Mouse (Mus musculus) intestine, embryonic 16.5 days (tissue): ENCODE measurements around the gene Sin3a. TPM values are rescaled to one million over a fixed set of nuclear protein-coding genes. Genes with fewer than 3 reads are reported as not detected.
A peak's percentile ranks its signal among the peaks of the same experiment; 100 is the strongest.

Experiments used
- ATAC-seq: fragments of 200-750 bp; cut with Nextera tagmentation; 2 replicates; pipeline ENCODE4 v1.8.0; 2017; ENCODE audit warnings: moderate TSS enrichment, moderate library complexity
- H3K27ac ChIP-seq: fragments of 300-500 bp; sonication (generic); 2 replicates; pipeline ENCODE4 v1.5.1; 2014; ENCODE audit warnings: mild to moderate bottlenecking, low read length
- H3K27me3 ChIP-seq: fragments of 300-500 bp; sonication (generic); replicated peaks from 2 replicates; pipeline ENCODE4 v1.6.1; 2014; ENCODE audit warnings: low read length, control low read depth, mixed read lengths; ENCODE audit not compliant: control insufficient read depth, insufficient read depth
- H3K36me3 ChIP-seq: fragments of 300-500 bp; sonication (generic); 2 replicates; pipeline ENCODE4 v1.6.1; 2014; ENCODE audit warnings: low read length, control low read depth; ENCODE audit not compliant: control insufficient read depth, insufficient read depth
- H3K4me1 ChIP-seq: fragments of 300-500 bp; sonication (generic); 2 replicates; pipeline ENCODE4 v1.6.1; 2014; ENCODE audit warnings: low read length, control low read depth, mixed read lengths; ENCODE audit not compliant: control insufficient read depth, insufficient read depth
- H3K4me2 ChIP-seq: fragments of 300-500 bp; sonication (generic); 2 replicates; pipeline ENCODE4 v1.6.1; 2014; ENCODE audit warnings: low read depth, low read length, control low read depth
- H3K4me3 ChIP-seq: fragments of 300-500 bp; sonication (generic); 2 replicates; pipeline ENCODE4 v1.5.1; 2014; ENCODE audit warnings: mild to moderate bottlenecking, low read length
- H3K9ac ChIP-seq: fragments of 300-500 bp; sonication (generic); 2 replicates; pipeline ENCODE4 v1.6.1; 2014; ENCODE audit warnings: low read depth, low read length
- H3K9me3 ChIP-seq: fragments of 300-500 bp; sonication (generic); 2 replicates; pipeline ENCODE4 v1.6.1; 2016; ENCODE audit warnings: low read length, control low read depth; ENCODE audit not compliant: control insufficient read depth
- WGBS: fragments of 180-500 bp; shearing (Covaris S2); extraction: QIAGEN DNeasy Blood & Tissue Kit; methylation state at CpG from one replicate; pipeline ENCODE4 v1.1.7; 2014; 5-methylcytosine and 5-hydroxymethylcytosine counted together
- polyA plus RNA-seq: library from polyadenylated mRNA; unstranded; fragments of >200 nt; fragmentation: Nextera tagmentation; extraction: Ambion mirVana; gene quantifications from 2 replicates; pipeline ENCODE4 v1.2.1, GENCODE M21; 2015

Gene Sin3a
- polyA plus RNA-seq, result 22.4 and 23.3 TPM in 2 replicates

DNA sequence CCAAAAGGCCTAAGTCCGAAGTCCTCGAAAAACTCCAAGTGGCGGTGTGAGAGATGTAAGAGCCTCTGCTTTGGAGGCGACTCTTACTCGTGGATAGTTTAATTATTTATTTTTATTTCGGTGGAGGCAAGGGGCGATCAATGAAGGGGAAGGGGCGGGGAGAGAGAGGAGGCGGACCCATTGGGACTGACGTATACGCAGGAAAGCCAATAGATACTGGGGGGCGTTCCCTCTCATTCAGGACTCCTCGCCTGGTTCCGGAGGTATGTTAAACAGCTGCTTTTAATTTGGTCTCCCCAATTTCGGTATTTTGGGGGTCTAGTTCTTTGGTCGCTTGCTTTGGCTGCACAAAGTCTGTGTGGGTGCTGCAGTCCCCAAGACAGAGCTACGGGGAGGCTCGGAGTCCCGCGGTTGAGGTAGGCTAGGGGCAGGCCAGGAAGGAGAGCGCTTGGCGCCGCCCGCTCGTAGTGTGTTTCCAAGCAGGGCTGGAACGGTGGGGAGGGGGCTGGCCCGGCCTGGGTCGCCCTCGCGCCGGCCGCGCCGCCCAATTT lies at the start of gene Sin3a:
Gene Sin3a (plus strand): TSS at position 240 of the 551 bp plus-strand sequence.
- H3K4me3 ChIP-seq, result peak within 1 kb of the TSS; percentile 90
- ATAC-seq, result no peak
- H3K9me3 ChIP-seq, result no peaks in the 10 kb centered on the region
- peak within 1 kb of the TSS; percentile 61 for H3K4me2 ChIP-seq
- 0% methylated on average over 34 of the region's 34 CpGs for WGBS
- no peaks in the 10 kb centered on the region for H3K27me3 ChIP-seq
- peaks cover 15% of the 10 kb centered on the region for H3K4me1 ChIP-seq
- peak within 1 kb of the TSS; percentile 83 for H3K9ac ChIP-seq
- no peaks in the 10 kb centered on the region for H3K36me3 ChIP-seq
- peak within 1 kb of the TSS; percentile 100 for H3K27ac ChIP-seq

DNA sequence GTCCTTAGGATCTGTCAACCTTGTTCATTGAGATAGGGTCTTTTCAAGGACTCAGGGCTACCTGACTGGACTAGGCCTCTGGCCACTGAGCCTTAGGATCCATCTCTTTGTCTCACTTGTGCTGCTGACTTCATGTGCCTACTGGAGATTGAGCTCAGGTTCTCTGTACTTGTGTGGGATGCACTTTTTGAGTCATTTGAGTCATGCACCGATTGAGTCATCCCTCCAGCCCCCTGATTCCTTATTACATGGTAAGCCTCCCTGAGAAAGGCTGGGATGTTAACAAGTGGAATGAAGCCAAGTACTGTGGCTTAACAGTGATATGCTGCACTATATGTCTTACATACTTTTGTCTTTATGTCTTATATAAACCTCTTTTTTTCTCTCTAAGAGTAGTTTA lies 40.1 kb upstream of the Sin3a start:
- H3K27me3 ChIP-seq, result no peaks in the 10 kb centered on the region
- no peak overlapping the region for H3K27ac ChIP-seq
- 0 out of 2 replicates have a peak, but pooled peaks cover 5% of the 10 kb centered on the region for H3K36me3 ChIP-seq
- H3K4me3 ChIP-seq, result no peak overlapping the region
- 84% methylated on average over 1 of the region's 1 CpGs for WGBS
- no peak overlapping the region for H3K9ac ChIP-seq
- no peaks in the 10 kb centered on the region for H3K4me1 ChIP-seq
- no peak for ATAC-seq
- H3K9me3 ChIP-seq, result no peaks in the 10 kb centered on the region
- H3K4me2 ChIP-seq, result no peak overlapping the region

DNA sequence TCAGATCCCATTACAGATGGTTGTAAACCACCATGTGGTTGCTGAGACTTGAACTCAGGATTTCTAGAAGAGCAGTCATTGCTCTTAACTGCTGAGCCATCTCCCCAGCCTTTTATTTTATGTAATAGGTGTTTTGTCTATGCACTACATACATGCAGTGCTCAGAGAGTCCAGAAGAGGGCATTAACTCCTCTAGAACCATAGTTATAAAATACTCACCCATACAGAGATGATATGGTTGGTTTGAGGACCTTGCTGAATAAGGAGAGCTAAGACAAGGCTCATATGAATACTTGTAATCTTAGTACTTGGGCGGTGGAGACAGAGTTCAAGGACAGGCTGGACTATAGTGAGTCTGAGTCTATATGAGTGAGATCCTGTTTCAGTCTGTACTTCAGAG lies 15.6 kb upstream of the Sin3a start:
- Histone ChIP-seq H3K4me1 (no peaks in the 10 kb centered on the region), H3K4me2 (no peak overlapping the region), H3K9ac (no peak overlapping the region), H3K27ac (no peak overlapping the region), H3K27me3 (no peaks in the 10 kb centered on the region), H3K4me3 (no peak overlapping the region), H3K36me3 (no peaks in the 10 kb centered on the region), H3K9me3 (no peaks in the 10 kb centered on the region)
- 76% methylated on average over 1 of the region's 1 CpGs for WGBS
- 0 out of 2 replicates have a peak, but pooled peaks have one; percentile 26 for ATAC-seq

DNA sequence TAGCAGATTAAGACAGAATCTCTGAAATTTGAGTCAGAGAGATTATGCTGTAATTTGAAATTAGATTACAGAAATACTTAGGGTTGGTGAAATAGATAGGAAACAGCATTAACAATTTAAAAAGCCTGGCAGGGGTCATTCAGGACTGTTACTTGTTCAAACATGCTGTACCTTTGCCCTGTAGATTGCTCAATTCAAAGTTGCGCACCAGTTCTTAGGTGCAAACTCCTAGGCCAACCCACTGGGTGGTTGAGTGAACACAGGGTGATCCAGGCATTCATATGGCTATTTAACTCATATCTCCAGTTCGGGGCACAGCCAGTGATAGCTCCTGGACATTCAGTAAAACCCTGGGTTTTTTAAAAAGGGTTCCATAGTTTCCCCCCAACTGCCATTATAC lies 7.7 kb upstream of the Sin3a start:
- Histone ChIP-seq H3K27ac (no peak overlapping the region), H3K4me2 (no peak overlapping the region), H3K4me1 (no peaks in the 10 kb centered on the region), H3K27me3 (no peaks in the 10 kb centered on the region), H3K4me3 (no peak overlapping the region), H3K36me3 (no peaks in the 10 kb centered on the region), H3K9ac (no peak overlapping the region), H3K9me3 (no peaks in the 10 kb centered on the region)
- peak; percentile 85 for ATAC-seq
- WGBS, result 79% methylated on average over 2 of the region's 2 CpGs

DNA sequence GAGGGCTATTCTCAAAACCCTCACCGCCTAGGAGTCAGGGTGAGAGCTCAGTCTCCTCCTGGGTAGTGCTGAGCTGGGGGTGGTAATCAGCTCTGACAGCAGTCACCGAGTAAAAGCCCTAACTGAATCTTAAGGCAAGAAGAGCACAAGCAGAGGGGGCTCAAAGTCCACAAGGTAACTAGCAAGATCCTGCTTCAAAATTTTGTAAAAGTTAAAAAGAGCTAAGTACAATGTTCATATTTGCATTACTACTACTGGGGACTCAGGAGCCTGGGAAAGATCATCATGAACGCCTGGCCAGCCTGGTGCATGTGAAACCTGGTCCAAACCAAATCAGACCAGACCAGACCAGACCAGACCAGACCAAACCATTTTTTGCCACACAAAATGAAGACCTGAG lies 3.6 kb upstream of the Sin3a start:
- Histone ChIP-seq H3K27me3 (no peaks in the 10 kb centered on the region), H3K9me3 (no peaks in the 10 kb centered on the region), H3K9ac (no peak overlapping the region), H3K4me1 (peaks cover 6% of the 10 kb centered on the region; the same call in 1 of the 2 replicates), H3K4me3 (no peak overlapping the region), H3K4me2 (no peak overlapping the region), H3K36me3 (no peaks in the 10 kb centered on the region), H3K27ac (no peak overlapping the region)
- ATAC-seq, result no peak
- WGBS, result 58% methylated on average over 3 of the region's 3 CpGs

DNA sequence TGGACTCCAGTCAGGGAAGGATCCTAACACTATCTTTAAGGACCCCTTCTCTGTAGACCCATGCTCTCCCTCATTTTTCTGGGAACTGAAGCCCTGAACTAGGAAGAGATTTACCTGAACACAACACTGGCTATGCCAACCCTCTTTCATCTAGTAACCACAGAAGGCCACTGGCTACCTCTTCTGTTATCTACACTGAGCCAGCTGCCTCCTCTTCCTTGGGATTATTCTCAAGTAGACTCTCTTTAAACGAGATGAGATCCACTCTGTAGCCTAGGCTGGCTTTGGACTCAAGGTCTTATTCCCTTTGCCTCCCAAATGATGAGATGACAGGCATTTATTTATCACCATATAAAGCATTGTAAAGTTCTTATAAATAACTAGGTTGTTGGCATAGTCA lies 1.6 kb upstream of the Sin3a start:
- 49% methylated on average over 1 of the region's 1 CpGs for WGBS
- H3K9ac ChIP-seq, result no peak overlapping the region
- no peak overlapping the region for H3K4me3 ChIP-seq
- no peaks in the 10 kb centered on the region for H3K9me3 ChIP-seq
- no peak for ATAC-seq
- no peaks in the 10 kb centered on the region for H3K36me3 ChIP-seq
- peaks cover 15% of the 10 kb centered on the region for H3K4me1 ChIP-seq
- H3K27me3 ChIP-seq, result no peaks in the 10 kb centered on the region
- no peak overlapping the region for H3K4me2 ChIP-seq
- H3K27ac ChIP-seq, result no peak overlapping the region

DNA sequence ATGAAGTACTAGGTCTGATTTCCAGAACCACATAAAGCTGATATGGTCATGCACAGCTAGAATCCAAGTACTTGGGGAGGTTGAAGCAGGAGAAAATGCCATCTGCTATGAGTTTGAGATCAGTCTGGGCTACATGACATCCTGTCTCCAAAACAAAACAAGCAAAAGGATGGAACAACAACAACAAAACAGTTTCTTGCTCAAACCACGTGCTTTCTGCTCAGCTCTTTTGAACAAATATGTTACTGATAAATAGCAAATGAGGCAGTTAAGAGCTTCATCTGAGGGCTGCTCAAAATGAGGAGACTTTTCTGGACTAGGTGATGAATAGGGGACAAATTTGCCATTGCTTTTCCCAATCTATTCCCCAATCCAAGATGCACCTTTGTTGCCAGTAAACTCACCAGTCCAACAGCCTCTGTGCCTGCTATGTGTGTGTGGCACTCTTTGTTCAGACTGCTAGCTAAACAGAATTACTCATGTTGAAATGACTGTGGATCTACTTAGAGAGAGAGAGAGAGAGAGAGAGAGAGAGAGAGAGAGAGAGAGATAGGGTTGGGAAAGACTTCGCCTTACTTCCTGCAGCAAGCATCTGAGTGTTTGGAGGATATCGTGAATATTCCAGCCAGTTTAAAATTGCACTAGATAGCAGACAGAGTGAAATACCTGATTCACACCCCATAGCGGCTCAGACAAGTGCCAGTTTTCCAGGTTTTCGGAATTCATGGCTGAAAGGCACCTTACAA lies 867 bp upstream of the Sin3a start:
- H3K4me2 ChIP-seq, result peak overlapping the region; percentile 61
- peak overlapping the region; percentile 90 for H3K4me3 ChIP-seq
- H3K27me3 ChIP-seq, result no peaks in the 10 kb centered on the region
- WGBS, result 18% methylated on average over 5 of the region's 5 CpGs
- peak overlapping the region; percentile 83 for H3K9ac ChIP-seq
- peak overlapping the region; percentile 73 for H3K27ac ChIP-seq
- no peaks in the 10 kb centered on the region for H3K9me3 ChIP-seq
- H3K4me1 ChIP-seq, result peaks cover 15% of the 10 kb centered on the region
- no peaks in the 10 kb centered on the region for H3K36me3 ChIP-seq
- no peak for ATAC-seq

DNA sequence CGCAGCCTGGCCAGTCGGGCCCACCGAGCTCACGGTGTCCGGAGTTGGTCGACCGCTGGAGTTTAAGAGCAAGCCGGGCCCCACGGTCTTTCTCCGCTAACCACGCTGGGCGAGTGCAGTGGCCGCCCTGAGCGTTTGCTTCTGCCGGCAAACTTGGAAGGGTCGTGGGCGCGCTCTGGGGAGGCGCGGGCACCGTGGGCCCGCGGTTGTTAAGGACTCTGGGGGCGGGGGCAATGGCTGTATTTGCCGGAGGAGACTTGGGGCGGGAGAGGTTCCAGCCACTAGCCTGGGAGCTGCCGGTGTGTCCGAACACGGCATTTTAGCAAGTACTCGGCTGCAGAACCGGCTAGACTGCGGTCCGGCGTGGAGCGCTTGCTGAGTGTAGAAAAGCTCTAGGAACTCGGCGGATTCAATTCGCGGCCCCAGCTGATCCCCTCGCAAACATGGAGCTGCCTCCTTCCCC lies 717 bp downstream of the Sin3a start:
- Histone ChIP-seq H3K4me1 (peaks cover 18% of the 10 kb centered on the region), H3K9me3 (no peaks in the 10 kb centered on the region), H3K4me3 (peak overlapping the region; percentile 90), H3K36me3 (no peaks in the 10 kb centered on the region), H3K27ac (peak overlapping the region; percentile 100), H3K27me3 (no peaks in the 10 kb centered on the region), H3K9ac (peak overlapping the region; percentile 83), H3K4me2 (peak overlapping the region; percentile 61)
- no peak for ATAC-seq
- under 1% methylated on average over 40 of the region's 40 CpGs for WGBS

DNA sequence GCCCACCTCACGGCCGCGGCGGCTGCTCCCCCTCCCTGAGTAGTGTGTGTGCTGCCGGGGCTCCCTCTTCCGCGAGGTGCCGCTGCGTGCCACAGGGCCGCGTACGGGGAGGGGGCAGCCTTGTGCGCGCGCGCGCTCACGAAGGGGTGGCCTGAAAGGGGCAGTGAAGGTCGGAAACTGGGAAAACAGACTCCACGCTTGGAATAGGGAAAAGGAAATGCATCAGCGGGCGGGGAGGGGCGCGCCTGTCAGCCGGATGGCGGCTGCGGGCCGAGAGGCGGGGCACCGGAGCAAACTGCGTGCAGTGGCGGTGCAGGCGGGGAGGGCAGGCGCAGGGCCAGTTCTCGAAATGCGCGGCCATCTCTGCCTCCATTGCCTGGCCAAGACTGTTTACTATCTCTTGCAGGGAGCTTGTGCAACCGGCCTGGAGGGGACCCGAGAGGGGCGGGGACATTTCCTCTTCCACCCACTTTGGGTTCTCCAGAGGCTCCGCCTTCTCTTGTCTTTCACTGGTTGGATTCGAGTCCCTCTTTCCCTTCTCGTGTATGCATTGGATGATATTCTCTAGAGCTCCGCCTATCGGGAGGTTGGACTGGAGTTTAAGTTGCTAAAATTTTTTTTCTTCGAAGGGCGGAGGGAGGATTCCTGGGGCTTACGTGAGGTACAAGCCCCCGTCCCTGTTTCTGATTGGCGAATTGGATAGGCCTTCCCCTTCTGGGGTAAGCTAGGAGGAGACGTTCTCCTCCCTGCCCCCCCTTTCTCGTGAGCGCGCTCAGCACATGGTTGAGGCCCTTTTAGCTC lies 1.3 kb downstream of the Sin3a start:
- under 1% methylated on average over 54 of the region's 54 CpGs for WGBS
- Histone ChIP-seq H3K9me3 (no peaks in the 10 kb centered on the region), H3K4me2 (peak overlapping the region; percentile 93), H3K4me3 (peak overlapping the region; percentile 98), H3K36me3 (no peaks in the 10 kb centered on the region), H3K27ac (peak overlapping the region; percentile 100), H3K9ac (peak overlapping the region; percentile 83), H3K4me1 (peaks cover 18% of the 10 kb centered on the region), H3K27me3 (no peaks in the 10 kb centered on the region)
- ATAC-seq, result peak; percentile 75
